Mouse (Mus musculus): Measurements from ENCODE around the gene Slc44a4. TPM values are rescaled to one million over a fixed set of nuclear protein-coding genes. Genes with fewer than 3 reads are reported as not detected.

The Slc44a4 gene
- polyA plus RNA-seq, 1 experiment from 2014 or later, result 0.41 TPM

GRCm38 (mm10) chr17:34979631-34980030 lies 65.4 kb downstream of the Slc44a4 start:
- Histone ChIP-seq H3K36me3 (peaks cover 9% of the 10 kb centered on the region), H3K4me1 (peaks cover 10% of the 10 kb centered on the region; the same call in 1 of the 2 replicates), H3K4me3 (no peak overlapping the region), H3K9me3 (no peaks in the 10 kb centered on the region), H3K27ac (no peak overlapping the region), H3K27me3 (ENCODE audit: insufficient read depth, poor library complexity, severe bottlenecking) (no peaks in the 10 kb centered on the region)
- WGBS, result 87% methylated on average over 4 of the region's 4 CpGs
- no peak for DNase-seq (ENCODE audit: low spot score)

Other genes starting within 250 kb of the Slc44a4 start
- gene Tnxb, start 243.9 kb upstream of the Slc44a4 start, polyA plus RNA-seq (2016; fragmentation: Nextera tagmentation; extraction: Ambion mirVana), result 0.04 and 0.07 TPM in 2 replicates
- not detected in 2 replicates for gene C4b, start 170.6 kb upstream of the Slc44a4 start, polyA plus RNA-seq (2016; fragmentation: Nextera tagmentation; extraction: Ambion mirVana)
- gene Cyp21a1, start 109.9 kb upstream of the Slc44a4 start, polyA plus RNA-seq (2016; fragmentation: Nextera tagmentation; extraction: Ambion mirVana), result not detected in 2 replicates
- gene Stk19, start 77.5 kb upstream of the Slc44a4 start, polyA plus RNA-seq (2016; fragmentation: Nextera tagmentation; extraction: Ambion mirVana), result 22.3 and 22.8 TPM in 2 replicates
- gene Dxo, start 77.4 kb upstream of the Slc44a4 start, polyA plus RNA-seq (2016; fragmentation: Nextera tagmentation; extraction: Ambion mirVana), result 48.1 and 62.2 TPM in 2 replicates
- gene Skiv2l, start 64.3 kb upstream of the Slc44a4 start, polyA plus RNA-seq (2016; fragmentation: Nextera tagmentation; extraction: Ambion mirVana), result 39.9 and 43.6 TPM in 2 replicates
- 89.6 and 104 TPM in 2 replicates for gene Nelfe, start 64.1 kb upstream of the Slc44a4 start, polyA plus RNA-seq (2016; fragmentation: Nextera tagmentation; extraction: Ambion mirVana)
- gene Cfb, start 51.9 kb upstream of the Slc44a4 start, polyA plus RNA-seq (2016; fragmentation: Nextera tagmentation; extraction: Ambion mirVana), result 1.3 and 11.4 TPM in 2 replicates
- 2.2 and 4.1 TPM in 2 replicates for gene Zbtb12, start 35.0 kb upstream of the Slc44a4 start, polyA plus RNA-seq (2016; fragmentation: Nextera tagmentation; extraction: Ambion mirVana)
- not detected in 2 replicates for gene Gm20547, start 32.4 kb upstream of the Slc44a4 start, polyA plus RNA-seq (2016; fragmentation: Nextera tagmentation; extraction: Ambion mirVana)
- gene C2, start 16.2 kb upstream of the Slc44a4 start, polyA plus RNA-seq (2016; fragmentation: Nextera tagmentation; extraction: Ambion mirVana), result 0.67 and 1.6 TPM in 2 replicates
- gene Ehmt2, start 16.0 kb upstream of the Slc44a4 start, polyA plus RNA-seq (2016; fragmentation: Nextera tagmentation; extraction: Ambion mirVana), result 46.3 and 66.0 TPM in 2 replicates
- 21.3 and 25.5 TPM in 2 replicates for gene Neu1, start 16.8 kb downstream of the Slc44a4 start, polyA plus RNA-seq (2016; fragmentation: Nextera tagmentation; extraction: Ambion mirVana)
- 0.20 TPM in 1 of 2 replicates, not detected in the other for gene Hspa1b, start 44.8 kb downstream of the Slc44a4 start, polyA plus RNA-seq (2016; fragmentation: Nextera tagmentation; extraction: Ambion mirVana)
- 0.52 TPM in 1 of 2 replicates, not detected in the other for gene Gm20481, start 55.4 kb downstream of the Slc44a4 start, polyA plus RNA-seq (2016; fragmentation: Nextera tagmentation; extraction: Ambion mirVana)
- gene Hspa1a, start 57.7 kb downstream of the Slc44a4 start, polyA plus RNA-seq (2016; fragmentation: Nextera tagmentation; extraction: Ambion mirVana), result 1.8 and 2.4 TPM in 2 replicates
- gene Hspa1l, start 58.2 kb downstream of the Slc44a4 start, polyA plus RNA-seq (2016; fragmentation: Nextera tagmentation; extraction: Ambion mirVana), result 1.6 and 1.7 TPM in 2 replicates
- gene Lsm2, start 67.4 kb downstream of the Slc44a4 start, polyA plus RNA-seq (2016; fragmentation: Nextera tagmentation; extraction: Ambion mirVana), result 197 and 247 TPM in 2 replicates
- 112 and 166 TPM in 2 replicates for gene Vars, start 86.5 kb downstream of the Slc44a4 start, polyA plus RNA-seq (2016; fragmentation: Nextera tagmentation; extraction: Ambion mirVana)
- 0.26 and 0.34 TPM in 2 replicates for gene Vwa7, start 102.1 kb downstream of the Slc44a4 start, polyA plus RNA-seq (2016; fragmentation: Nextera tagmentation; extraction: Ambion mirVana)
- 3.3 and 4.0 TPM in 2 replicates for gene Sapcd1, start 113.5 kb downstream of the Slc44a4 start, polyA plus RNA-seq (2016; fragmentation: Nextera tagmentation; extraction: Ambion mirVana)
- gene Msh5, start 132.3 kb downstream of the Slc44a4 start, polyA plus RNA-seq (2016; fragmentation: Nextera tagmentation; extraction: Ambion mirVana), result 3.9 and 5.4 TPM in 2 replicates
- 374 and 380 TPM in 2 replicates for gene Clic1, start 135.5 kb downstream of the Slc44a4 start, polyA plus RNA-seq (2016; fragmentation: Nextera tagmentation; extraction: Ambion mirVana)
- 192 and 290 TPM in 2 replicates for gene Ddah2, start 144.6 kb downstream of the Slc44a4 start, polyA plus RNA-seq (2016; fragmentation: Nextera tagmentation; extraction: Ambion mirVana)
- gene Ly6g6c, start 150.9 kb downstream of the Slc44a4 start, polyA plus RNA-seq (2016; fragmentation: Nextera tagmentation; extraction: Ambion mirVana), result not detected in 2 replicates
- gene Mpig6b, start 151.7 kb downstream of the Slc44a4 start, polyA plus RNA-seq (2016; fragmentation: Nextera tagmentation; extraction: Ambion mirVana), result 0.63 and 1.0 TPM in 2 replicates
- 0.18 and 0.39 TPM in 2 replicates for gene Ly6g6e, start 162.4 kb downstream of the Slc44a4 start, polyA plus RNA-seq (2016; fragmentation: Nextera tagmentation; extraction: Ambion mirVana)
- gene Ly6g6d, start 163.6 kb downstream of the Slc44a4 start, polyA plus RNA-seq (2016; fragmentation: Nextera tagmentation; extraction: Ambion mirVana), result 2.5 and 2.6 TPM in 2 replicates
- gene Ly6g6f, start 171.1 kb downstream of the Slc44a4 start, polyA plus RNA-seq (2016; fragmentation: Nextera tagmentation; extraction: Ambion mirVana), result 0.91 and 1.0 TPM in 2 replicates
- 66.7 and 69.8 TPM in 2 replicates for gene Abhd16a, start 174.8 kb downstream of the Slc44a4 start, polyA plus RNA-seq (2016; fragmentation: Nextera tagmentation; extraction: Ambion mirVana)
- gene Ly6g5c, start 193.8 kb downstream of the Slc44a4 start, polyA plus RNA-seq (2016; fragmentation: Nextera tagmentation; extraction: Ambion mirVana), result not detected in 2 replicates
- gene Ly6g5b, start 201.0 kb downstream of the Slc44a4 start, polyA plus RNA-seq (2016; fragmentation: Nextera tagmentation; extraction: Ambion mirVana), result 0.73 and 0.99 TPM in 2 replicates
- gene Gpank1, start 207.0 kb downstream of the Slc44a4 start, polyA plus RNA-seq (2016; fragmentation: Nextera tagmentation; extraction: Ambion mirVana), result 17.1 and 24.5 TPM in 2 replicates
- gene Csnk2b, start 207.6 kb downstream of the Slc44a4 start, polyA plus RNA-seq (2016; fragmentation: Nextera tagmentation; extraction: Ambion mirVana), result 220 and 246 TPM in 2 replicates
- gene D17H6S53E, start 211.9 kb downstream of the Slc44a4 start, polyA plus RNA-seq (2016; fragmentation: Nextera tagmentation; extraction: Ambion mirVana), result 7.4 and 11.5 TPM in 2 replicates
- gene Apom, start 217.6 kb downstream of the Slc44a4 start, polyA plus RNA-seq (2016; fragmentation: Nextera tagmentation; extraction: Ambion mirVana), result 3.0 and 72.5 TPM in 2 replicates
- gene Bag6, start 220.7 kb downstream of the Slc44a4 start, polyA plus RNA-seq (2016; fragmentation: Nextera tagmentation; extraction: Ambion mirVana), result 51.4 and 65.5 TPM in 2 replicates